Mouse (Mus musculus): ENCODE results near the gene Glud1. TPM values are rescaled to one million over a fixed set of nuclear protein-coding genes. Genes with fewer than 3 reads are reported as not detected.
A peak's percentile ranks its signal among the peaks of the same experiment; 100 is the strongest.
"Not testable (repeated sequence)": the region's sequence is repeated elsewhere in the genome, so short reads cannot be mapped to it uniquely, and the experiment has no call there.

Gene Glud1
- polyA plus RNA-seq, 1 experiment from 2014 or later, result 86.0 TPM

- no peaks in the 10 kb centered on the region for H3K36me3 ChIP-seq (ENCODE audit: control insufficient read depth, insufficient read depth)
- WGBS, result 87% methylated on average over 6 of the region's 6 CpGs
- H3K27ac ChIP-seq (ENCODE audit: low read length), result no peak within 1 kb of the TSS
- H3K9ac ChIP-seq (replicated peaks; ENCODE audit: low read depth, low read length), result no peak within 1 kb of the TSS
- H3K27me3 ChIP-seq (replicated peaks; ENCODE audit: control insufficient read depth, insufficient read depth, low read length), result no peaks in the 10 kb centered on the region
- H3K4me3 ChIP-seq (replicated peaks; ENCODE audit: low read length), result no peak within 1 kb of the TSS
- ATAC-seq, result no peak
- H3K9me3 ChIP-seq (ENCODE audit: control insufficient read depth, low read length), result no peaks in the 10 kb centered on the region
- no peaks in the 10 kb centered on the region for H3K4me1 ChIP-seq (replicated peaks; ENCODE audit: control insufficient read depth, insufficient read depth, low read length)
- H3K4me2 ChIP-seq (ENCODE audit: low read length), result no peak within 1 kb of the TSS
Measured at GRCm38 (mm10) chr14:34355301-34355700, 44.8 kb downstream of the Glud1 start, which contains the start of gene Fam25c. TSS of gene Fam25c (minus strand) at chr14:34355433.

- ATAC-seq, result no peak
- Histone ChIP-seq H3K4me2 (ENCODE audit: low read length) (no peak overlapping the region), H3K4me3 (replicated peaks; ENCODE audit: low read length) (no peak overlapping the region), H3K9me3 (ENCODE audit: control insufficient read depth, low read length) (no peaks in the 10 kb centered on the region), H3K36me3 (ENCODE audit: control insufficient read depth, insufficient read depth) (no peaks in the 10 kb centered on the region), H3K4me1 (replicated peaks; ENCODE audit: control insufficient read depth, insufficient read depth, low read length) (no peaks in the 10 kb centered on the region), H3K27ac (ENCODE audit: low read length) (no peak overlapping the region), H3K27me3 (replicated peaks; ENCODE audit: control insufficient read depth, insufficient read depth, low read length) (no peaks in the 10 kb centered on the region), H3K9ac (replicated peaks; ENCODE audit: low read depth, low read length) (no peak overlapping the region)
- WGBS, result 77% methylated on average over 7 of the region's 7 CpGs
Measured at GRCm38 (mm10) chr14:34357671-34358455, 47.3 kb downstream of the Glud1 start.

- Histone ChIP-seq H3K4me1 (replicated peaks; ENCODE audit: control insufficient read depth, insufficient read depth, low read length) (peaks cover 9% of the 10 kb centered on the region), H3K36me3 (ENCODE audit: control insufficient read depth, insufficient read depth) (no peaks in the 10 kb centered on the region), H3K27ac (ENCODE audit: low read length) (no peak overlapping the region), H3K4me3 (replicated peaks; ENCODE audit: low read length) (no peak overlapping the region), H3K9ac (replicated peaks; ENCODE audit: low read depth, low read length) (no peak overlapping the region), H3K9me3 (ENCODE audit: control insufficient read depth, low read length) (no peaks in the 10 kb centered on the region), H3K27me3 (replicated peaks; ENCODE audit: control insufficient read depth, insufficient read depth, low read length) (no peaks in the 10 kb centered on the region), H3K4me2 (ENCODE audit: low read length) (no peak overlapping the region)
- ATAC-seq, result no peak
- WGBS, result 12% methylated on average over 5 of the region's 5 CpGs
Measured at GRCm38 (mm10) chr14:34359676-34360244, 49.2 kb downstream of the Glud1 start.

GRCm38 (mm10) chr14:34360251-34360650, 49.7 kb downstream of the Glud1 start:
- H3K27ac ChIP-seq (ENCODE audit: low read length), result no peak overlapping the region
- H3K4me1 ChIP-seq (replicated peaks; ENCODE audit: control insufficient read depth, insufficient read depth, low read length), result peaks cover 9% of the 10 kb centered on the region
- H3K4me3 ChIP-seq (replicated peaks; ENCODE audit: low read length), result no peak overlapping the region
- H3K4me2 ChIP-seq (ENCODE audit: low read length), result no peak overlapping the region
- WGBS, result 40% methylated on average over 6 of the region's 6 CpGs
- H3K9ac ChIP-seq (replicated peaks; ENCODE audit: low read depth, low read length), result no peak overlapping the region
- H3K36me3 ChIP-seq (ENCODE audit: control insufficient read depth, insufficient read depth), result no peaks in the 10 kb centered on the region
- no peak for ATAC-seq
- no peaks in the 10 kb centered on the region for H3K9me3 ChIP-seq (ENCODE audit: control insufficient read depth, low read length)
- no peaks in the 10 kb centered on the region for H3K27me3 ChIP-seq (replicated peaks; ENCODE audit: control insufficient read depth, insufficient read depth, low read length)

GRCm38 (mm10) chr14:34362135-34362534, 51.6 kb downstream of the Glud1 start:
- ATAC-seq, result no peak

GRCm38 (mm10) chr14:34362726-34363445, 52.4 kb downstream of the Glud1 start:
- Histone ChIP-seq H3K27me3 (replicated peaks; ENCODE audit: control insufficient read depth, insufficient read depth, low read length) (no peaks in the 10 kb centered on the region), H3K4me3 (replicated peaks; ENCODE audit: low read length) (peak overlapping the region; percentile 48), H3K36me3 (ENCODE audit: control insufficient read depth, insufficient read depth) (no peaks in the 10 kb centered on the region), H3K4me1 (replicated peaks; ENCODE audit: control insufficient read depth, insufficient read depth, low read length) (peaks cover 9% of the 10 kb centered on the region), H3K27ac (ENCODE audit: low read length) (no peak overlapping the region), H3K9ac (replicated peaks; ENCODE audit: low read depth, low read length) (peak overlapping the region; percentile 70), H3K9me3 (ENCODE audit: control insufficient read depth, low read length) (no peaks in the 10 kb centered on the region), H3K4me2 (ENCODE audit: low read length) (peak overlapping the region; percentile 79)
- 33% methylated on average over 18 of the region's 18 CpGs for WGBS
- ATAC-seq, result peak; percentile 66

More at GRCm38 (mm10) chr14:34362135-34362534, 51.6 kb downstream of the Glud1 start:
- Histone ChIP-seq H3K4me3 (replicated peaks; ENCODE audit: low read length) (no peak overlapping the region), H3K9ac (replicated peaks; ENCODE audit: low read depth, low read length) (no peak overlapping the region), H3K4me2 (ENCODE audit: low read length) (no peak overlapping the region), H3K36me3 (ENCODE audit: control insufficient read depth, insufficient read depth) (no peaks in the 10 kb centered on the region), H3K4me1 (replicated peaks; ENCODE audit: control insufficient read depth, insufficient read depth, low read length) (peaks cover 9% of the 10 kb centered on the region), H3K9me3 (ENCODE audit: control insufficient read depth, low read length) (no peaks in the 10 kb centered on the region), H3K27me3 (replicated peaks; ENCODE audit: control insufficient read depth, insufficient read depth, low read length) (no peaks in the 10 kb centered on the region), H3K27ac (ENCODE audit: low read length) (no peak overlapping the region)
- WGBS, result 80% methylated on average over 4 of the region's 4 CpGs

GRCm38 (mm10) chr14:34363490-34364253, 53.1 kb downstream of the Glud1 start:
- Histone ChIP-seq H3K4me1 (replicated peaks; ENCODE audit: control insufficient read depth, insufficient read depth, low read length) (peaks cover 9% of the 10 kb centered on the region), H3K9me3 (ENCODE audit: control insufficient read depth, low read length) (no peaks in the 10 kb centered on the region), H3K4me2 (ENCODE audit: low read length) (peak overlapping the region; percentile 79), H3K36me3 (ENCODE audit: control insufficient read depth, insufficient read depth) (no peaks in the 10 kb centered on the region), H3K9ac (replicated peaks; ENCODE audit: low read depth, low read length) (peak overlapping the region; percentile 70), H3K4me3 (replicated peaks; ENCODE audit: low read length) (peak overlapping the region; percentile 48), H3K27ac (ENCODE audit: low read length) (peak overlapping the region; percentile 38; the same call in 1 of the 2 replicates), H3K27me3 (replicated peaks; ENCODE audit: control insufficient read depth, insufficient read depth, low read length) (no peaks in the 10 kb centered on the region)
- ATAC-seq, result peak; percentile 82
- WGBS, result under 1% methylated on average over 32 of the region's 32 CpGs

- H3K4me1 ChIP-seq (replicated peaks; ENCODE audit: control insufficient read depth, insufficient read depth, low read length); H3K27me3 ChIP-seq (replicated peaks; ENCODE audit: control insufficient read depth, insufficient read depth, low read length); H3K27ac ChIP-seq (ENCODE audit: low read length); ATAC-seq; H3K36me3 ChIP-seq (ENCODE audit: control insufficient read depth, insufficient read depth); H3K9me3 ChIP-seq (ENCODE audit: control insufficient read depth, low read length): not testable (repeated sequence)
- Histone ChIP-seq H3K4me2 (ENCODE audit: low read length) (peak overlapping the region; percentile 79), H3K9ac (replicated peaks; ENCODE audit: low read depth, low read length) (peak overlapping the region; percentile 70), H3K4me3 (replicated peaks; ENCODE audit: low read length) (peak overlapping the region; percentile 48)
- 77% methylated on average over 15 of the region's 15 CpGs for WGBS
Measured at GRCm38 (mm10) chr14:34364254-34365146, 54.0 kb downstream of the Glud1 start.

Measured in forebrain, embryonic 16.5 days (tissue).